Mouse (Mus musculus) brain, embryonic 14.5 days (tissue): Measurements from ENCODE around the gene Nmd3.

Experiments used
- CTCF ChIP-seq: fragments of 200-500 bp; IDR thresholded peaks from 2 replicates; pipeline ENCODE4 v1.5.1; 2012; ENCODE audit warnings: inconsistent platforms, mild to moderate bottlenecking, moderate library complexity, borderline replicate concordance; ENCODE audit not compliant: insufficient read depth, insufficient read length; ENCODE audit errors: extremely low read depth
- POLR2A ChIP-seq: fragments of 200-500 bp; IDR thresholded peaks from 2 replicates; pipeline ENCODE4 v1.6.1; 2012; ENCODE audit warnings: mild to moderate bottlenecking, inconsistent platforms, borderline replicate concordance; ENCODE audit not compliant: poor library complexity, insufficient read depth, insufficient read length, severe bottlenecking; ENCODE audit errors: extremely low read depth

DNA sequence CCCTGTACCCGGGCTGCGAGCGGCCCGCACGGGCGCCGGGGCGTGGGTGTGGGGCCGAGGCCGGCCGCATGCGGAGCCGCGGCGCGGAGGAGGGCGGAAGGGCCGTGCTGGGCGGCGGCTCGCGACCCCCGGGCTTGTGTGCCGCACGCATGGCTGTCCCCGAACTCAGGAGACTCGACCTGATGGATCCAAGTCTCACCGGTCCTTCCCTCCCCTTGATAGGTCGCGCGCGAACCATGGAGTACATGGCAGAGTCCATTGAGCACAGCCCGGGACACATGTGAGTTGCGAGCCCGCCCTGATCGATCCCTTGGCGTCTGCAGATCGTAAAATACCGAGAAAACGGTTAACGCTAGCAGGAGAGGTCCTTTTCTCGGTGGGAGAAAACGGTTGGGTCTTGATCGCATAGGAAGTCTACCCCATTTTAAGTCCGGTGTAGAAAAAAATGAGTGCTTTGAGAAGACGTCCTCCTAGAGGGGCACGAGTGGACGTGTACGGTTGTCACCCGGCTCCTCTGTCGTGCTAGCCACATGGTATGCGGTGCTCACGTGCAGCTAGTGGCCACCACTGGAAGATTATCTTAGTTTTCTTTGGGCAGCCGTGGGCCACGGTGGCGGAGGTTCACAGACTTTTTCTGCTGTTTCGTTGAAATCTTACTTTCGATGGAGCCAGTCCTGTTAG lies 542 bp downstream of the Nmd3 start:
- TF ChIP-seq CTCF (no peak), POLR2A (no peak)
